Mouse (Mus musculus) megakaryocyte, embryonic 14.5 days (primary cell): ENCODE results near the gene Exoc4. TPM values are rescaled to one million over a fixed set of nuclear protein-coding genes. Genes with fewer than 3 reads are reported as not detected.

ENCODE experiments used
- H3K27me3 ChIP-seq: replicated peaks from 2 replicates; pipeline ENCODE3; 2012; ENCODE audit warnings: inconsistent platforms
- H3K36me3 ChIP-seq: replicated peaks from 2 replicates; pipeline ENCODE3; 2012; ENCODE audit warnings: low read length, inconsistent platforms, mixed read lengths
- H3K4me1 ChIP-seq: 2 replicates; pipeline ENCODE4 v1.6.1; 2012; ENCODE audit warnings: inconsistent platforms
- H3K4me3 ChIP-seq: replicated peaks from 2 replicates; pipeline ENCODE3; 2012; ENCODE audit warnings: moderate library complexity, mild to moderate bottlenecking, inconsistent platforms
- H3K9me3 ChIP-seq: 2 replicates; pipeline ENCODE4 v1.6.1; 2012; ENCODE audit warnings: inconsistent platforms
- FLI1 ChIP-seq: IDR thresholded peaks from 2 replicates; pipeline ENCODE4 v1.6.1; 2012; ENCODE audit warnings: low read length, inconsistent platforms, mixed read lengths
- GATA1 ChIP-seq: IDR thresholded peaks from 3 replicates; pipeline ENCODE4 v1.6.1; 2012; ENCODE audit warnings: mixed read lengths, low read length, inconsistent platforms, borderline replicate concordance
- polyA plus RNA-seq: library from polyadenylated mRNA; stranded (reverse); fragments of >175 nt; gene quantifications from 2 replicates; pipeline ENCODE4 v1.2.3, GENCODE M21; 2012; ENCODE audit warnings: low replicate concordance; ENCODE audit not compliant: insufficient read depth

Gene Exoc4
- polyA plus RNA-seq, 1 experiment, result 8.4 TPM

- Histone ChIP-seq H3K4me1 (no peaks in the 10 kb centered on the region), H3K9me3 (no peaks in the 10 kb centered on the region), H3K36me3 (peaks cover 16% of the 10 kb centered on the region), H3K4me3 (no peak overlapping the region), H3K27me3 (no peaks in the 10 kb centered on the region)
- no peak for TF ChIP-seq GATA1
- no peak for TF ChIP-seq FLI1
Observed at GRCm38 (mm10) chr6:33502388-33502787, 253.5 kb downstream of the Exoc4 start.

GRCm38 (mm10) chr6:33503381-33503780 lies 254.5 kb downstream of the Exoc4 start:
- Histone ChIP-seq H3K36me3 (peaks cover 16% of the 10 kb centered on the region), H3K4me1 (no peaks in the 10 kb centered on the region), H3K9me3 (no peaks in the 10 kb centered on the region), H3K4me3 (no peak overlapping the region), H3K27me3 (no peaks in the 10 kb centered on the region)
- TF ChIP-seq GATA1 (no peak), FLI1 (no peak)

- Histone ChIP-seq H3K27me3 (no peaks in the 10 kb centered on the region), H3K36me3 (peaks cover 11% of the 10 kb centered on the region), H3K4me1 (peaks cover 8% of the 10 kb centered on the region), H3K9me3 (no peaks in the 10 kb centered on the region), H3K4me3 (no peak overlapping the region)
- TF ChIP-seq GATA1 (no peak), FLI1 (no peak)
Observed at GRCm38 (mm10) chr6:33507134-33507533, 258.2 kb downstream of the Exoc4 start.

- Histone ChIP-seq H3K9me3 (no peaks in the 10 kb centered on the region), H3K27me3 (no peaks in the 10 kb centered on the region), H3K36me3 (peaks cover 21% of the 10 kb centered on the region), H3K4me1 (peaks cover 36% of the 10 kb centered on the region), H3K4me3 (peak overlapping the region; percentile 68)
- TF ChIP-seq GATA1 (no peak), FLI1 (no peak)
Observed at GRCm38 (mm10) chr6:33515391-33515790, 266.5 kb downstream of the Exoc4 start.

GRCm38 (mm10) chr6:33516798-33517197 lies 267.9 kb downstream of the Exoc4 start:
- TF ChIP-seq FLI1 (no peak), GATA1 (no peak)
- H3K4me3 ChIP-seq, result no peak overlapping the region
- peaks cover 13% of the 10 kb centered on the region for H3K36me3 ChIP-seq
- H3K27me3 ChIP-seq, result no peaks in the 10 kb centered on the region
- H3K9me3 ChIP-seq, result no peaks in the 10 kb centered on the region
- peaks cover 28% of the 10 kb centered on the region for H3K4me1 ChIP-seq

- Histone ChIP-seq H3K27me3 (no peaks in the 10 kb centered on the region), H3K9me3 (no peaks in the 10 kb centered on the region), H3K4me3 (no peak overlapping the region), H3K36me3 (peaks cover 10% of the 10 kb centered on the region), H3K4me1 (peaks cover 28% of the 10 kb centered on the region)
- TF ChIP-seq FLI1, result no peak
- TF ChIP-seq GATA1, result no peak
Observed at GRCm38 (mm10) chr6:33517890-33518410, 269.1 kb downstream of the Exoc4 start.

GRCm38 (mm10) chr6:33525695-33526366 lies 276.9 kb downstream of the Exoc4 start:
- H3K27me3 ChIP-seq, result no peaks in the 10 kb centered on the region
- no peaks in the 10 kb centered on the region for H3K4me1 ChIP-seq
- TF ChIP-seq FLI1, result no peak
- no peak for TF ChIP-seq GATA1
- no peak overlapping the region for H3K4me3 ChIP-seq
- peaks cover 16% of the 10 kb centered on the region for H3K36me3 ChIP-seq
- H3K9me3 ChIP-seq, result no peaks in the 10 kb centered on the region

GRCm38 (mm10) chr6:33540356-33540755 lies 291.5 kb downstream of the Exoc4 start:
- TF ChIP-seq FLI1 (no peak), GATA1 (no peak)
- H3K9me3 ChIP-seq, result no peaks in the 10 kb centered on the region
- no peak overlapping the region for H3K4me3 ChIP-seq
- no peaks in the 10 kb centered on the region for H3K27me3 ChIP-seq
- H3K36me3 ChIP-seq, result peaks cover 11% of the 10 kb centered on the region
- H3K4me1 ChIP-seq, result no peaks in the 10 kb centered on the region; the same call in 1 of the 2 replicates

GRCm38 (mm10) chr6:33542712-33543111 lies 293.8 kb downstream of the Exoc4 start:
- no peak for TF ChIP-seq FLI1
- peaks cover 14% of the 10 kb centered on the region for H3K36me3 ChIP-seq
- no peak overlapping the region for H3K4me3 ChIP-seq
- H3K4me1 ChIP-seq, result peaks cover 4% of the 10 kb centered on the region
- peaks cover 3% of the 10 kb centered on the region; the same call in 1 of the 2 replicates for H3K9me3 ChIP-seq
- no peaks in the 10 kb centered on the region for H3K27me3 ChIP-seq

- Histone ChIP-seq H3K4me3 (no peak overlapping the region), H3K36me3 (peaks cover 13% of the 10 kb centered on the region), H3K27me3 (no peaks in the 10 kb centered on the region), H3K4me1 (0 out of 2 replicates have a peak, but pooled peaks cover 3% of the 10 kb centered on the region), H3K9me3 (no peaks in the 10 kb centered on the region)
- TF ChIP-seq GATA1 (no peak), FLI1 (no peak)
Observed at GRCm38 (mm10) chr6:33551934-33552333, 303.0 kb downstream of the Exoc4 start.
